8 mouse cellular contexts compared by ENCODE assay signal in genomic region chr8:106149801-106150652, GRCm38 (mm10). TPM values are rescaled to one million over a fixed set of nuclear protein-coding genes. Genes with fewer than 3 reads are reported as not detected.
A peak's percentile ranks its signal among the peaks of the same experiment; 100 is the strongest.
DNase-seq lines count a peak whose midpoint lies in the region; ATAC-seq and TF ChIP-seq lines count a peak whose summit lies in the region.

Pla2g15 (plus strand) TSS chr8:106150399.

- 3% methylated on average over 38 of the region's 38 CpGs for WGBS in forebrain, embryonic 10.5 days
- WGBS in heart, embryonic 14.5 days, result 2% methylated on average over 38 of the region's 38 CpGs
- WGBS in liver, embryonic 13.5 days (ENCODE audit: insufficient replicate concordance), result under 1% methylated on average over 38 of the region's 38 CpGs
- 3% methylated on average over 38 of the region's 38 CpGs for WGBS in stomach, embryonic 14.5 days

- TF ChIP-seq RAD21 in CH12.LX (IDR thresholded peaks at IDR 0.05; ENCODE audit: low read depth, low read length), result no peak

- peak within 1 kb of the TSS; percentile 84 for H3K4me2 ChIP-seq in CH12.LX (ENCODE audit: insufficient read depth, low read depth, poor library complexity, severe bottlenecking)
- peak within 1 kb of the TSS; percentile 71 for H3K4me2 ChIP-seq in heart, embryonic 14.5 days (ENCODE audit: low read length)
- H3K4me2 ChIP-seq in liver, embryonic 13.5 days, result peak within 1 kb of the TSS; percentile 87
- H3K4me2 ChIP-seq in stomach, embryonic 14.5 days (replicated peaks; ENCODE audit: low read depth, low read length), result peak within 1 kb of the TSS; percentile 69

- peaks cover 3 to 15% of the 10 kb centered on the region in 2 experiments for H3K36me3 ChIP-seq in CH12.LX (replicated peaks in 1 of 2; ENCODE audit: control insufficient read depth in 1 of 2, insufficient read depth in 1 of 2, low read length in 1 of 2)
- H3K36me3 ChIP-seq in forebrain, embryonic 10.5 days (replicated peaks), result peaks cover 9% of the 10 kb centered on the region
- H3K36me3 ChIP-seq in heart, embryonic 14.5 days (ENCODE audit: control insufficient read depth, insufficient read depth, low read length), result 0 out of 2 replicates have a peak, but pooled peaks cover 5% of the 10 kb centered on the region
- peaks cover 7% of the 10 kb centered on the region for H3K36me3 ChIP-seq in liver, embryonic 13.5 days
- peaks cover 4% of the 10 kb centered on the region for H3K36me3 ChIP-seq in stomach, embryonic 14.5 days (ENCODE audit: control insufficient read depth, insufficient read depth, low read length)

- in situ Hi-C loops in CH12.LX (cut with MboI; ENCODE audit: low pct_ligation_motif_present, low pct_unique_long_range_greater_than_20kb, low sequenced_read_pairs), result loop anchor here (10.0 kb wide), 1 partner anchor 255 kb away; no protein-coding TSS in a partner anchor

- no peaks in the 10 kb centered on the region for H3K27me3 ChIP-seq in CH12.LX (replicated peaks)
- H3K27me3 ChIP-seq in forebrain, embryonic 10.5 days (ENCODE audit: poor library complexity, severe bottlenecking), result 0 out of 2 replicates have a peak, but pooled peaks cover 4% of the 10 kb centered on the region
- H3K27me3 ChIP-seq in heart, embryonic 14.5 days (ENCODE audit: control insufficient read depth, insufficient read depth, low read length), result no peaks in the 10 kb centered on the region
- 0 out of 2 replicates have a peak, but pooled peaks cover 3% of the 10 kb centered on the region for H3K27me3 ChIP-seq in liver, embryonic 13.5 days
- H3K27me3 ChIP-seq in stomach, embryonic 14.5 days (ENCODE audit: control insufficient read depth, insufficient read depth, low read length), result no peaks in the 10 kb centered on the region

- H3K79me2 ChIP-seq in CH12.LX (replicated peaks; ENCODE audit: control insufficient read depth, extremely low read depth, insufficient read depth, poor library complexity, severe bottlenecking), result no peaks in the 10 kb centered on the region

- dilution Hi-C loops in CH12.LX (cut with MboI; ENCODE audit: extremely low pct_ligation_motif_present, extremely low pct_unique_long_range_greater_than_20kb, low sequenced_read_pairs), result no loop called here

- ATAC-seq in heart, embryonic 14.5 days (ENCODE audit: insufficient number of reproducible peaks, insufficient read depth, low FRiP score, low read depth), result peak; percentile 91
- peak; percentile 96 for ATAC-seq in liver, embryonic 13.5 days (ENCODE audit: low read depth)
- peak; percentile 97 for ATAC-seq in stomach, embryonic 14.5 days (ENCODE audit: insufficient number of reproducible peaks, insufficient read depth, low FRiP score, low read depth)

- H3K9me3 ChIP-seq in CH12.LX (replicated peaks; ENCODE audit: low read length), result no peaks in the 10 kb centered on the region
- no peaks in the 10 kb centered on the region for H3K9me3 ChIP-seq in forebrain, embryonic 10.5 days
- H3K9me3 ChIP-seq in heart, embryonic 14.5 days (ENCODE audit: control insufficient read depth, low read length), result no peaks in the 10 kb centered on the region
- H3K9me3 ChIP-seq in liver, embryonic 13.5 days (replicated peaks), result no peaks in the 10 kb centered on the region
- H3K9me3 ChIP-seq in stomach, embryonic 14.5 days (ENCODE audit: control insufficient read depth, low read depth, low read length), result no peaks in the 10 kb centered on the region

- no peak for TF ChIP-seq EP300 in CH12.LX (IDR thresholded peaks at IDR 0.05; ENCODE audit: low read length)

- H3K4me3 ChIP-seq in CH12.LX (replicated peaks in 1 of 3; ENCODE audit: low read depth in 2 of 3, low read length in 2 of 3, poor library complexity in 1 of 3), result peak within 1 kb of the TSS; percentile 74 to 92 (median 88)
- peak within 1 kb of the TSS; percentile 73 for H3K4me3 ChIP-seq in forebrain, embryonic 10.5 days
- H3K4me3 ChIP-seq in heart, embryonic 14.5 days (ENCODE audit: control insufficient read depth in 1 of 2, insufficient read depth in 1 of 2, low read depth in 1 of 2, low read length in 2 of 2), result peak within 1 kb of the TSS; percentile 69 to 91
- peak within 1 kb of the TSS; percentile 74 for H3K4me3 ChIP-seq in liver, embryonic 13.5 days (replicated peaks)
- peak within 1 kb of the TSS; percentile 76 for H3K4me3 ChIP-seq in stomach, embryonic 14.5 days (ENCODE audit: low read depth, low read length)

- peak within 1 kb of the TSS; percentile 58 for H3K9ac ChIP-seq in CH12.LX (ENCODE audit: insufficient read depth, low read depth)
- H3K9ac ChIP-seq in heart, embryonic 14.5 days (ENCODE audit: low read length), result peak within 1 kb of the TSS; percentile 79
- peak within 1 kb of the TSS; percentile 75 for H3K9ac ChIP-seq in liver, embryonic 13.5 days
- peak within 1 kb of the TSS; percentile 45; the same call in 1 of the 2 replicates for H3K9ac ChIP-seq in stomach, embryonic 14.5 days (replicated peaks; ENCODE audit: low read depth, low read length)

- DNase-seq in CH12.LX (ENCODE audit: extremely low read depth), result peak; percentile 92
- DNase-seq in c-Kit-positive CD71-negative TER-119-negative erythroid progenitor cells, embryonic 14.5 days (ENCODE audit: low read depth), result peak; percentile 87
- peak; percentile 95 for DNase-seq in forebrain, embryonic 10.5 days (ENCODE audit: extremely low spot score, low spot score)
- peak; percentile 94 for DNase-seq in kidney, postnatal 14 days
- peak; percentile 93 for DNase-seq in liver, embryonic 13.5 days
- DNase-seq in natural killer cell, adult 2 months (ENCODE audit: low spot score in 2 of 2), result peak; percentile 84 to 91

- peak; percentile 64; the same call in 1 of the 2 replicates for TF ChIP-seq POLR2A in CH12.LX (IDR thresholded peaks at IDR 0.05; ENCODE audit: low read depth, low read length)

- TF ChIP-seq CTCF in CH12.LX (conservative IDR thresholded peaks at IDR 0.05 in 1 of 2, IDR thresholded peaks at IDR 0.05 in 1 of 2; ENCODE audit: low read depth in 2 of 2, low read length in 2 of 2), result no peak

- H3K4me1 ChIP-seq in CH12.LX (ENCODE audit: control insufficient read depth in 1 of 2, insufficient read depth in 2 of 2), result peaks cover 12 to 36% of the 10 kb centered on the region in 2 experiments; a peak in 3 of 4 replicates
- peaks cover 19% of the 10 kb centered on the region for H3K4me1 ChIP-seq in forebrain, embryonic 10.5 days
- H3K4me1 ChIP-seq in heart, embryonic 14.5 days (ENCODE audit: control insufficient read depth in 2 of 2, insufficient read depth in 2 of 2, low read length in 2 of 2), result peaks cover 15% of the 10 kb centered on the region in 2 experiments
- peaks cover 43% of the 10 kb centered on the region for H3K4me1 ChIP-seq in liver, embryonic 13.5 days (replicated peaks)
- H3K4me1 ChIP-seq in stomach, embryonic 14.5 days (ENCODE audit: control insufficient read depth, insufficient read depth, low read length), result peaks cover 2% of the 10 kb centered on the region; the same call in 1 of the 2 replicates

- H3K27ac ChIP-seq in CH12.LX (ENCODE audit: insufficient read depth, low read depth), result no peak within 1 kb of the TSS; the same call in 1 of the 2 replicates
- H3K27ac ChIP-seq in forebrain, embryonic 10.5 days, result peak within 1 kb of the TSS; percentile 86
- peak within 1 kb of the TSS; percentile 7 to 15; a peak in 3 of 4 replicates for H3K27ac ChIP-seq in heart, embryonic 14.5 days (replicated peaks in 1 of 2; ENCODE audit: control insufficient read depth in 1 of 2, insufficient read depth in 1 of 2, low read depth in 2 of 2, low read length in 2 of 2)
- peak within 1 kb of the TSS; percentile 62 for H3K27ac ChIP-seq in liver, embryonic 13.5 days
- H3K27ac ChIP-seq in stomach, embryonic 14.5 days (ENCODE audit: low read length), result no peak within 1 kb of the TSS; the same call in 1 of the 2 replicates

TF ChIP-seq in CH12.LX, 34 proteins besides CTCF, POLR2A, EP300 and RAD21:
- TF ChIP-seq NELFE (IDR thresholded peaks at IDR 0.05; ENCODE audit: low read depth, low read length) (no peak; the same call in 1 of the 2 replicates), SIN3A (IDR thresholded peaks at IDR 0.05; ENCODE audit: low read length) (peak; percentile 82; the same call in 1 of the 2 replicates), CHD1 (IDR thresholded peaks at IDR 0.05; ENCODE audit: low read depth, low read length) (0 out of 2 replicates have a peak, but pooled peaks have one; percentile 53), IRF4 (IDR thresholded peaks at IDR 0.05; ENCODE audit: low read depth, low read length) (peak; percentile 40; the same call in 1 of the 2 replicates), NRF1 (IDR thresholded peaks at IDR 0.05; ENCODE audit: low read depth, low read length) (peak; percentile 47), MAZ (IDR thresholded peaks at IDR 0.05; ENCODE audit: low read depth, low read length) (peak; percentile 89; the same call in 1 of the 2 replicates), ETS1 (conservative IDR thresholded peaks at IDR 0.05; ENCODE audit: low read depth, low read length) (0 out of 2 replicates have a peak, but pooled peaks have one; percentile 15), BHLHE40 (IDR thresholded peaks at IDR 0.05; ENCODE audit: low read depth, low read length) (peak; percentile 89), MAX (IDR thresholded peaks at IDR 0.05; ENCODE audit: low read length) (no peak; the same call in 1 of the 2 replicates), MXI1 (IDR thresholded peaks at IDR 0.05; ENCODE audit: low read depth, low read length) (peak; percentile 47; the same call in 1 of the 2 replicates), TBP (conservative IDR thresholded peaks at IDR 0.05; ENCODE audit: low read depth, low read length) (peak; percentile 30; the same call in 1 of the 2 replicates), MAFK (IDR thresholded peaks at IDR 0.05; ENCODE audit: insufficient replicate concordance, low read length) (no peak), HCFC1 (IDR thresholded peaks at IDR 0.05; ENCODE audit: low read depth, low read length) (peak; percentile 74), ELF1 (IDR thresholded peaks at IDR 0.05; ENCODE audit: low read depth, low read length) (peak; percentile 71), USF1 (IDR thresholded peaks at IDR 0.05; ENCODE audit: low read depth, low read length) (no peak), ZMIZ1 (IDR thresholded peaks at IDR 0.05; ENCODE audit: low read depth, low read length) (peak; percentile 87), KAT2A (IDR thresholded peaks at IDR 0.05; ENCODE audit: insufficient replicate concordance, low read length) (0 out of 2 replicates have a peak, but pooled peaks have one; percentile 3), TCF12 (IDR thresholded peaks at IDR 0.05; ENCODE audit: low read depth, low read length) (peak; percentile 47; the same call in 1 of the 2 replicates)

RNA-seq across cellular contexts. Expression of gene Pla2g15, which starts in this region (rescaled TPM):
- total RNA-seq in CH12.LX (2012; rRNA removed), result 6.3 and 7.0 TPM in 2 replicates
- total RNA-seq in CH12.LX (2014; rRNA removed), result 6.3 and 6.9 TPM in 2 replicates
- polyA plus RNA-seq in CH12.LX (2012; ENCODE audit: insufficient read length, low read depth), result 7.0 and 8.0 TPM in 2 replicates
- 12.6 and 14.0 TPM in 2 replicates for polyA plus RNA-seq in forebrain, embryonic 10.5 days (2016; fragmentation: Nextera tagmentation; extraction: Ambion mirVana)
- polyA plus RNA-seq in heart, embryonic 14.5 days (2014; fragmentation: Nextera tagmentation; extraction: Ambion mirVana), result 2.4 and 2.5 TPM in 2 replicates
- 6.9 and 8.3 TPM in 2 replicates for polyA plus RNA-seq in liver, embryonic 13.5 days (2015; fragmentation: Nextera tagmentation; extraction: Ambion mirVana)
- polyA plus RNA-seq in stomach, embryonic 14.5 days (2014; fragmentation: Nextera tagmentation; extraction: Ambion mirVana), result 3.9 and 4.0 TPM in 2 replicates

Comparison
In these comparisons a context has a peak if more than half of its experiments do, and no peak if none do; other contexts are left out.
1. H3K27ac ChIP-seq: peak in forebrain, embryonic 10.5 days (single experiment), heart, embryonic 14.5 days (2 of 2) and liver, embryonic 13.5 days (single experiment); none in CH12.LX (single experiment) and stomach, embryonic 14.5 days (single experiment).
2. Peak in every context shown above with its lines, with median percentiles within 50 percentile points of each other: DNase-seq, H3K4me2 ChIP-seq, H3K4me3 ChIP-seq, H3K9ac ChIP-seq and ATAC-seq.